Mouse (Mus musculus): Measurements from ENCODE around the gene Ddx52. TPM values are rescaled to one million over a fixed set of nuclear protein-coding genes. Genes with fewer than 3 reads are reported as not detected.

The Ddx52 gene
- polyA plus RNA-seq, 1 experiment, result 18.2 TPM

- TF ChIP-seq POLR2A (IDR thresholded peaks at IDR 0.05; ENCODE audit: borderline replicate concordance, extremely low read depth, insufficient read depth, insufficient read length, poor library complexity, severe bottlenecking), result no peak
- TF ChIP-seq CTCF (IDR thresholded peaks at IDR 0.05; ENCODE audit: borderline replicate concordance, extremely low read depth, insufficient read depth, insufficient read length), result no peak
- DNase-seq (ENCODE audit: low read depth), result no peak
Observed at GRCm38 (mm10) chr11:83932506-83933106, 9.3 kb upstream of the Ddx52 start.

GRCm38 (mm10) chr11:83933376-83933775 lies 8.5 kb upstream of the Ddx52 start:
- no peak for TF ChIP-seq CTCF (IDR thresholded peaks at IDR 0.05; ENCODE audit: borderline replicate concordance, extremely low read depth, insufficient read depth, insufficient read length)
- no peak for TF ChIP-seq POLR2A (IDR thresholded peaks at IDR 0.05; ENCODE audit: borderline replicate concordance, extremely low read depth, insufficient read depth, insufficient read length, poor library complexity, severe bottlenecking)
- no peak for DNase-seq (ENCODE audit: low read depth)

GRCm38 (mm10) chr11:83935986-83936665 lies 5.7 kb upstream of the Ddx52 start:
- peak; percentile 81 for DNase-seq (ENCODE audit: low read depth)
- no peak for TF ChIP-seq POLR2A (IDR thresholded peaks at IDR 0.05; ENCODE audit: borderline replicate concordance, extremely low read depth, insufficient read depth, insufficient read length, poor library complexity, severe bottlenecking)
- TF ChIP-seq CTCF (IDR thresholded peaks at IDR 0.05; ENCODE audit: borderline replicate concordance, extremely low read depth, insufficient read depth, insufficient read length), result peak; percentile 96

- no peak for DNase-seq (ENCODE audit: low read depth)
- no peak for TF ChIP-seq CTCF (IDR thresholded peaks at IDR 0.05; ENCODE audit: borderline replicate concordance, extremely low read depth, insufficient read depth, insufficient read length)
- no peak for TF ChIP-seq POLR2A (IDR thresholded peaks at IDR 0.05; ENCODE audit: borderline replicate concordance, extremely low read depth, insufficient read depth, insufficient read length, poor library complexity, severe bottlenecking)
Observed at GRCm38 (mm10) chr11:83938556-83938955, 3.3 kb upstream of the Ddx52 start.

- DNase-seq (ENCODE audit: low read depth), result no peak
- TF ChIP-seq CTCF (IDR thresholded peaks at IDR 0.05; ENCODE audit: borderline replicate concordance, extremely low read depth, insufficient read depth, insufficient read length) (no peak), POLR2A (IDR thresholded peaks at IDR 0.05; ENCODE audit: borderline replicate concordance, extremely low read depth, insufficient read depth, insufficient read length, poor library complexity, severe bottlenecking) (no peak)
Observed at GRCm38 (mm10) chr11:83956822-83957221, 15.0 kb downstream of the Ddx52 start.

GRCm38 (mm10) chr11:83961983-83962382 lies 20.1 kb downstream of the Ddx52 start:
- DNase-seq (ENCODE audit: low read depth), result no peak
- TF ChIP-seq CTCF (IDR thresholded peaks at IDR 0.05; ENCODE audit: borderline replicate concordance, extremely low read depth, insufficient read depth, insufficient read length) (no peak), POLR2A (IDR thresholded peaks at IDR 0.05; ENCODE audit: borderline replicate concordance, extremely low read depth, insufficient read depth, insufficient read length, poor library complexity, severe bottlenecking) (no peak)

GRCm38 (mm10) chr11:83963991-83964921 lies 22.4 kb downstream of the Ddx52 start, which contains the start of gene Synrg:
TSS of gene Synrg (plus strand) at chr11:83964428.
- DNase-seq (ENCODE audit: low read depth), result peak; percentile 96
- TF ChIP-seq POLR2A (IDR thresholded peaks at IDR 0.05; ENCODE audit: borderline replicate concordance, extremely low read depth, insufficient read depth, insufficient read length, poor library complexity, severe bottlenecking) (peak; percentile 77), CTCF (IDR thresholded peaks at IDR 0.05; ENCODE audit: borderline replicate concordance, extremely low read depth, insufficient read depth, insufficient read length) (no peak)

- TF ChIP-seq POLR2A (IDR thresholded peaks at IDR 0.05; ENCODE audit: borderline replicate concordance, extremely low read depth, insufficient read depth, insufficient read length, poor library complexity, severe bottlenecking) (no peak), CTCF (IDR thresholded peaks at IDR 0.05; ENCODE audit: borderline replicate concordance, extremely low read depth, insufficient read depth, insufficient read length) (no peak)
- no peak for DNase-seq (ENCODE audit: low read depth)
Observed at GRCm38 (mm10) chr11:83967436-83968204, 25.8 kb downstream of the Ddx52 start.

- TF ChIP-seq POLR2A (IDR thresholded peaks at IDR 0.05; ENCODE audit: borderline replicate concordance, extremely low read depth, insufficient read depth, insufficient read length, poor library complexity, severe bottlenecking) (no peak), CTCF (IDR thresholded peaks at IDR 0.05; ENCODE audit: borderline replicate concordance, extremely low read depth, insufficient read depth, insufficient read length) (no peak)
- DNase-seq (ENCODE audit: low read depth), result no peak
Observed at GRCm38 (mm10) chr11:83968205-83968575, 26.3 kb downstream of the Ddx52 start.

GRCm38 (mm10) chr11:83969040-83969439 lies 27.2 kb downstream of the Ddx52 start:
- peak; percentile 23; the same call in 1 of the 2 replicates for TF ChIP-seq CTCF (IDR thresholded peaks at IDR 0.05; ENCODE audit: borderline replicate concordance, extremely low read depth, insufficient read depth, insufficient read length)
- no peak for TF ChIP-seq POLR2A (IDR thresholded peaks at IDR 0.05; ENCODE audit: borderline replicate concordance, extremely low read depth, insufficient read depth, insufficient read length, poor library complexity, severe bottlenecking)
- no peak for DNase-seq (ENCODE audit: low read depth)
